Mouse (Mus musculus): ENCODE results near the gene Tpst1.

DNA sequence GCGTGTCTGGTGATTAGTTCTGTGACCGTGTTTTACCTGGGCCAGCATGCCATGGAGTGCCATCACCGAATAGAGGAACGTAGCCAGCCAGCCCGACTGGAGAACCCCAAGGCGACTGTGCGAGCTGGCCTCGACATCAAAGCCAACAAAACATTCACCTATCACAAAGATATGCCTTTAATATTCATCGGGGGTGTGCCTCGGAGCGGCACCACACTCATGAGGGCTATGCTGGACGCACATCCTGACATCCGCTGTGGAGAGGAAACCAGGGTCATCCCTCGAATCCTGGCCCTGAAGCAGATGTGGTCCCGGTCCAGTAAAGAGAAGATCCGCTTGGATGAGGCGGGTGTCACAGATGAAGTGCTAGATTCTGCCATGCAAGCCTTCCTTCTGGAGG is 28.6 kb downstream of the Tpst1 start:
- no peak for TF ChIP-seq CTCF (IDR thresholded peaks at IDR 0.05; ENCODE audit: control insufficient read depth, insufficient read depth, low read length)
- TF ChIP-seq POLR2A (IDR thresholded peaks at IDR 0.05; ENCODE audit: borderline replicate concordance, control insufficient read depth, low read depth, low read length), result no peak
